Mouse (Mus musculus) heart, embryonic 10.5 days (tissue): Measurements from ENCODE around the gene Bcam. TPM values are rescaled to one million over a fixed set of nuclear protein-coding genes. Genes with fewer than 3 reads are reported as not detected.
A peak's percentile ranks its signal among the peaks of the same experiment; 100 is the strongest.

Experiments used
- DNase-seq: peaks from one replicate; pipeline ENCODE4 v3.0.0-alpha.2; 2017; ENCODE audit warnings: low spot score
- H3K27ac ChIP-seq: fragments of 300-500 bp; sonication (generic); 2 replicates; pipeline ENCODE4 v1.5.1; 2016; ENCODE audit warnings: mild to moderate bottlenecking
- H3K27me3 ChIP-seq: fragments of 300-500 bp; sonication (generic); 2 replicates; pipeline ENCODE4 v1.6.1; 2016; ENCODE audit warnings: mild to moderate bottlenecking; ENCODE audit not compliant: poor library complexity, insufficient read depth, severe bottlenecking
- H3K36me3 ChIP-seq: fragments of 300-500 bp; sonication (generic); 2 replicates; pipeline ENCODE4 v1.6.1; 2016; ENCODE audit warnings: mild to moderate bottlenecking, moderate library complexity
- H3K4me1 ChIP-seq: fragments of 300-500 bp; sonication (generic); 2 replicates; pipeline ENCODE4 v1.6.1; 2016; ENCODE audit warnings: mild to moderate bottlenecking
- H3K4me3 ChIP-seq: fragments of 300-500 bp; sonication (generic); 2 replicates; pipeline ENCODE4 v1.5.1; 2016; ENCODE audit warnings: mild to moderate bottlenecking, moderate library complexity
- H3K9me3 ChIP-seq: fragments of 300-500 bp; sonication (generic); 2 replicates; pipeline ENCODE4 v1.6.1; 2016; ENCODE audit warnings: mild to moderate bottlenecking, moderate library complexity
- WGBS: fragments of 180-500 bp; shearing (Covaris S2); methylation state at CpG from one replicate; pipeline ENCODE4 v1.1.7; 2016; 5-methylcytosine and 5-hydroxymethylcytosine counted together
- polyA plus RNA-seq: library from polyadenylated mRNA; unstranded; fragments of >200 nt; fragmentation: Nextera tagmentation; extraction: Ambion mirVana; gene quantifications from 2 replicates; pipeline ENCODE4 v1.2.1, GENCODE M21; 2016

Bcam gene
- 140 and 193 TPM in 2 replicates for polyA plus RNA-seq

GRCm38 (mm10) chr7:19770984-19771391 is at the start of gene Bcam:
TSS of gene Bcam (minus strand) at chr7:19771016.
- H3K4me3 ChIP-seq, result peak within 1 kb of the TSS; percentile 74
- peaks cover 47% of the 10 kb centered on the region for H3K4me1 ChIP-seq
- H3K27me3 ChIP-seq, result peaks cover 8% of the 10 kb centered on the region; the same call in 1 of the 2 replicates
- H3K9me3 ChIP-seq, result no peaks in the 10 kb centered on the region
- no peak for DNase-seq
- H3K27ac ChIP-seq, result peak within 1 kb of the TSS; percentile 93
- WGBS, result under 1% methylated on average over 9 of the region's 9 CpGs
- peaks cover 6% of the 10 kb centered on the region; the same call in 1 of the 2 replicates for H3K36me3 ChIP-seq

GRCm38 (mm10) chr7:19818875-19819274 is 48.1 kb upstream of the Bcam start:
- Histone ChIP-seq H3K4me3 (no peak overlapping the region), H3K9me3 (no peaks in the 10 kb centered on the region), H3K27ac (no peak overlapping the region), H3K27me3 (peaks cover 82% of the 10 kb centered on the region), H3K36me3 (no peaks in the 10 kb centered on the region), H3K4me1 (peaks cover 47% of the 10 kb centered on the region)
- 80% methylated on average over 7 of the region's 7 CpGs for WGBS
- no peak for DNase-seq

- Histone ChIP-seq H3K36me3 (no peaks in the 10 kb centered on the region), H3K9me3 (no peaks in the 10 kb centered on the region), H3K4me3 (no peak overlapping the region), H3K27ac (no peak overlapping the region), H3K4me1 (peaks cover 44% of the 10 kb centered on the region), H3K27me3 (peaks cover 82% of the 10 kb centered on the region)
- 81% methylated on average over 5 of the region's 5 CpGs for WGBS
- DNase-seq, result no peak
Measured at GRCm38 (mm10) chr7:19818440-19818839, 47.6 kb upstream of the Bcam start.

- H3K27ac ChIP-seq, result peak overlapping the region; percentile 59
- H3K27me3 ChIP-seq, result peaks cover 82% of the 10 kb centered on the region
- DNase-seq, result no peak
- H3K4me1 ChIP-seq, result peaks cover 39% of the 10 kb centered on the region
- WGBS, result 8% methylated on average over 15 of the region's 15 CpGs
- peak overlapping the region; percentile 59 for H3K4me3 ChIP-seq
- H3K36me3 ChIP-seq, result no peaks in the 10 kb centered on the region
- no peaks in the 10 kb centered on the region for H3K9me3 ChIP-seq
Measured at GRCm38 (mm10) chr7:19817382-19818105, 46.7 kb upstream of the Bcam start.

DNA sequence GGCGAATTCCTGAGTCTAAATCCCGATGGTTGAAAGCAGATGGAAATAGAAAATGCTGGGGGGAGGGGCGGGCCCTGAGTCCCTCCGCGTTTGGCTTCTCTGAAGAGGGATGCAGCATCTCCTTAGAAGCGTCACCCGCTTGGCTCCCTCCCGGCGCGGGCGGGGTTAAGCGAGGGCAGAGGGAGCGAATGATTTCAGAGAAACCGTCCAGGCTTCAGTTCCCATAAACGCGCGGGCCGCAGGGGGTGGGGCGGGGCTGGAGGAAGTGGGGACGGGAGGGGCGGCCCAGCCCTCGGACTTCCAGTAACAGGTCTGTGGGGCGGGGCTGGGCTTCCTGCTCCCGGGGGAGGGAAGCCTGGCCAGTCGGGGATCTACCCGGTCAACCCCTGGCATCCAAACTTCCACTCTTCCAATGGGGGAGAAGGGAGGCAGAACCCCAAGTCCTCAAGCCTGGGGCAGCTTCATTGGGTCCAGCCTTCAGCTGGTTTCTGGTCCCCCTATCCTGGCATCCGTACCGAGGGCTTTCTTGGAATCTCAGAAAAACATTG is 45.5 kb upstream of the Bcam start:
- peak overlapping the region; percentile 69 for H3K27ac ChIP-seq

GRCm38 (mm10) chr7:19815296-19816223 is 44.7 kb upstream of the Bcam start:
- no peak for DNase-seq
- H3K4me3 ChIP-seq, result peak overlapping the region; percentile 59
- H3K9me3 ChIP-seq, result no peaks in the 10 kb centered on the region
- peaks cover 40% of the 10 kb centered on the region for H3K4me1 ChIP-seq
- H3K36me3 ChIP-seq, result no peaks in the 10 kb centered on the region
- 28% methylated on average over 17 of the region's 17 CpGs for WGBS
- H3K27me3 ChIP-seq, result peaks cover 82% of the 10 kb centered on the region
- H3K27ac ChIP-seq, result peak overlapping the region; percentile 69

More for the DNA sequence above, 45.5 kb upstream of the Bcam start:
- Histone ChIP-seq H3K4me1 (peaks cover 34% of the 10 kb centered on the region), H3K4me3 (peak overlapping the region; percentile 59), H3K9me3 (no peaks in the 10 kb centered on the region), H3K27me3 (peaks cover 82% of the 10 kb centered on the region), H3K36me3 (no peaks in the 10 kb centered on the region)
- peak; percentile 80 for DNase-seq
- WGBS, result under 1% methylated on average over 27 of the region's 28 CpGs

- Histone ChIP-seq H3K4me3 (no peak overlapping the region), H3K4me1 (peaks cover 50% of the 10 kb centered on the region), H3K36me3 (no peaks in the 10 kb centered on the region), H3K27ac (no peak overlapping the region), H3K9me3 (no peaks in the 10 kb centered on the region; the same call in 1 of the 2 replicates), H3K27me3 (peaks cover 84% of the 10 kb centered on the region)
- no peak for DNase-seq
- WGBS, result 43% methylated on average over 6 of the region's 6 CpGs
Measured at GRCm38 (mm10) chr7:19813579-19814122, 42.8 kb upstream of the Bcam start.

GRCm38 (mm10) chr7:19813161-19813560 is 42.3 kb upstream of the Bcam start:
- Histone ChIP-seq H3K27ac (no peak overlapping the region), H3K9me3 (no peaks in the 10 kb centered on the region; the same call in 1 of the 2 replicates), H3K4me3 (no peak overlapping the region), H3K36me3 (no peaks in the 10 kb centered on the region), H3K27me3 (peaks cover 84% of the 10 kb centered on the region), H3K4me1 (peaks cover 53% of the 10 kb centered on the region)
- no peak for DNase-seq
- 65% methylated on average over 4 of the region's 4 CpGs for WGBS

GRCm38 (mm10) chr7:19811114-19811513 is 40.3 kb upstream of the Bcam start:
- 5% methylated on average over 22 of the region's 22 CpGs for WGBS
- peak; percentile 85 for DNase-seq
- H3K9me3 ChIP-seq, result no peaks in the 10 kb centered on the region; the same call in 1 of the 2 replicates
- peaks cover 72% of the 10 kb centered on the region for H3K27me3 ChIP-seq
- no peaks in the 10 kb centered on the region for H3K36me3 ChIP-seq
- peaks cover 33% of the 10 kb centered on the region for H3K4me1 ChIP-seq
- no peak overlapping the region for H3K27ac ChIP-seq
- H3K4me3 ChIP-seq, result peak overlapping the region; percentile 44

GRCm38 (mm10) chr7:19809369-19809768 is 38.6 kb upstream of the Bcam start:
- H3K9me3 ChIP-seq, result peaks cover 6% of the 10 kb centered on the region; the same call in 1 of the 2 replicates
- peaks cover 67% of the 10 kb centered on the region for H3K27me3 ChIP-seq
- H3K4me3 ChIP-seq, result peak overlapping the region; percentile 52
- peaks cover 26% of the 10 kb centered on the region for H3K4me1 ChIP-seq
- no peaks in the 10 kb centered on the region for H3K36me3 ChIP-seq
- no peak for DNase-seq
- H3K27ac ChIP-seq, result peak overlapping the region; percentile 80
- WGBS, result 2% methylated on average over 27 of the region's 27 CpGs

DNA sequence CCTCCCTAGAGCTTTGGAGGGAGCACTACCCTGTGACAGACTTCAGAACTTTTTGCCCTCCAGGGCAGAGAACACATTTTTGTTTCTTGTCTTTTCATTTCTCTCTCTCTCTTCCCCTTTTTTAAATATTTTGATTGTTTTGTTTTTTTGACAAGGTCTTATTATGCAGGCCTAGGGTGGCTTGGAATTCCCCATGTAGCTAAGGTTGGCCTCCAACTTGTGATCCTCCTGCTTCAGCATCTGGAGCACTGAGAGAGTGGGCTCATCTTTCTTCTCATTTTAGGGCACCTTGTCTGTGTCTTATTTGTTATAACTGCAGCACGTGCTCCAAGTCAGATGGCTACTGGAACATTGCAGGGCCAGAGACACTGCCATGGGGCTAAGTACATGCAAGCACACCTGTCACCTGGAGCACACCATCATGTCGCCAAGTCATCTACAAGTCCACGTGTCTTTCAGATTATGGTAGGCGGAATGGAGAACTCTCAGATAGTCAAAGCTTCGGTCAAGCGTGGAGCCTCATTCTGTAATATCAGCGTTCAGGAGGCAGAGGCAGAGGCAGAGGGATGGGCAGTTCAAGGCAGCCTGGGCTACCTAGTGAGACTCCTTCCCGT is 35.6 kb upstream of the Bcam start:
- WGBS, result 81% methylated on average over 8 of the region's 8 CpGs
- H3K4me3 ChIP-seq, result no peak overlapping the region
- no peaks in the 10 kb centered on the region for H3K36me3 ChIP-seq

DNA sequence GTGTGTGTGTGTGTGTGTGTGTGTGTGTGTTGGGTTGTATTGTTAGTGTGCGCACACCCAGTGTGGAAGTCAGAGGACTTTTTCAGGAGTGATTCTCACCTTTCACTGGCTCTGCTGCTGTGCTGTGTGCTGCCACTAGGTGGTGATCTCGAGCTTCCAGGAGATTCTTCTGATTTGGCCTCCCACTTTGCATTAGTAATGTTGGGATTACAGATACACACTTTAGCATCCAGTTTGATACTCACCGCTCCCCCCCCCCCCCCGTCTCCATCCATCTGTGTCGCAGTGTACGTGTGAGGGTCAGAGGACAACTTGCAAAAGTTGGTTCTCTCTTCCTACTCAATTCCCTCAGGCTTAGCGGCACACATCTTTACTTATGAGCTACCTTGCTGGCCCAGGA is 32.2 kb upstream of the Bcam start:
- H3K4me1 ChIP-seq, result no peaks in the 10 kb centered on the region
- no peak for DNase-seq
- H3K36me3 ChIP-seq, result no peaks in the 10 kb centered on the region
- H3K9me3 ChIP-seq, result 0 out of 2 replicates have a peak, but pooled peaks cover 6% of the 10 kb centered on the region
- 26% methylated on average over 6 of the region's 7 CpGs for WGBS
- H3K27ac ChIP-seq, result no peak overlapping the region
- peaks cover 3% of the 10 kb centered on the region; the same call in 1 of the 2 replicates for H3K27me3 ChIP-seq
- H3K4me3 ChIP-seq, result no peak overlapping the region

More for the DNA sequence above, 35.6 kb upstream of the Bcam start:
- H3K4me1 ChIP-seq, result peaks cover 21% of the 10 kb centered on the region
- peaks cover 6% of the 10 kb centered on the region; the same call in 1 of the 2 replicates for H3K9me3 ChIP-seq
- H3K27ac ChIP-seq, result no peak overlapping the region
- DNase-seq, result no peak
- H3K27me3 ChIP-seq, result peaks cover 38% of the 10 kb centered on the region
